Mouse (Mus musculus) spleen, adult 2 months (tissue): ENCODE data around the gene Thsd7b. TPM values are rescaled to one million over a fixed set of nuclear protein-coding genes. Genes with fewer than 3 reads are reported as not detected.

Experiments used
- DNase-seq, 2 experiments: peaks; one replicate each; pipeline versions ENCODE4 v3.0.0 to v3.0.0-alpha.2; 2012 to 2021; ENCODE audit warnings: low spot score in 2 of 2, low read depth in 1 of 2
- H3K27ac ChIP-seq: fragments of 200-500 bp; 2 replicates; pipeline ENCODE4 v1.5.1; 2012; ENCODE audit warnings: low read length, inconsistent platforms; ENCODE audit not compliant: insufficient read depth
- H3K27me3 ChIP-seq: fragments of 200-500 bp; 2 replicates; pipeline ENCODE4 v1.6.1; 2012; ENCODE audit warnings: mild to moderate bottlenecking, moderate library complexity, low read length, inconsistent platforms; ENCODE audit not compliant: control insufficient read depth, insufficient read depth
- H3K36me3 ChIP-seq: fragments of 200-500 bp; 2 replicates; pipeline ENCODE4 v1.6.1; 2012; ENCODE audit warnings: mild to moderate bottlenecking, low read length, inconsistent platforms; ENCODE audit not compliant: control insufficient read depth, insufficient read depth
- H3K4me1 ChIP-seq: fragments of 200-500 bp; 2 replicates; pipeline ENCODE4 v1.6.1; 2011; ENCODE audit warnings: inconsistent platforms; ENCODE audit not compliant: control insufficient read depth, insufficient read depth, insufficient read length
- H3K4me3 ChIP-seq: fragments of 200-500 bp; 2 replicates; pipeline ENCODE4 v1.5.1; 2011; ENCODE audit warnings: mild to moderate bottlenecking, inconsistent platforms; ENCODE audit not compliant: insufficient read depth, insufficient read length; ENCODE audit errors: extremely low read depth
- CTCF ChIP-seq: fragments of 200-500 bp; IDR thresholded peaks from 2 replicates; pipeline ENCODE4 v1.5.1; 2011; ENCODE audit warnings: mild to moderate bottlenecking, inconsistent platforms; ENCODE audit not compliant: insufficient read depth, insufficient read length, insufficient replicate concordance; ENCODE audit errors: extremely low read depth
- POLR2A ChIP-seq: fragments of 200-500 bp; IDR thresholded peaks from 2 replicates; pipeline ENCODE4 v1.6.1; 2011; ENCODE audit warnings: low read depth, low read length, inconsistent platforms
- WGBS: fragments of 180-500 bp; shearing (Covaris S2); methylation state at CpG from one replicate; pipeline ENCODE4 v1.1.7; 2018; 5-methylcytosine and 5-hydroxymethylcytosine counted together
- polyA plus RNA-seq: library from polyadenylated mRNA; depleted of rRNA; stranded (reverse); fragments of >200 nt; gene quantifications from 2 replicates; pipeline ENCODE4 v1.2.3, GENCODE M21; 2012; rRNA removed

The Thsd7b gene
- polyA plus RNA-seq, result 0.02 and 0.11 TPM in 2 replicates

DNA sequence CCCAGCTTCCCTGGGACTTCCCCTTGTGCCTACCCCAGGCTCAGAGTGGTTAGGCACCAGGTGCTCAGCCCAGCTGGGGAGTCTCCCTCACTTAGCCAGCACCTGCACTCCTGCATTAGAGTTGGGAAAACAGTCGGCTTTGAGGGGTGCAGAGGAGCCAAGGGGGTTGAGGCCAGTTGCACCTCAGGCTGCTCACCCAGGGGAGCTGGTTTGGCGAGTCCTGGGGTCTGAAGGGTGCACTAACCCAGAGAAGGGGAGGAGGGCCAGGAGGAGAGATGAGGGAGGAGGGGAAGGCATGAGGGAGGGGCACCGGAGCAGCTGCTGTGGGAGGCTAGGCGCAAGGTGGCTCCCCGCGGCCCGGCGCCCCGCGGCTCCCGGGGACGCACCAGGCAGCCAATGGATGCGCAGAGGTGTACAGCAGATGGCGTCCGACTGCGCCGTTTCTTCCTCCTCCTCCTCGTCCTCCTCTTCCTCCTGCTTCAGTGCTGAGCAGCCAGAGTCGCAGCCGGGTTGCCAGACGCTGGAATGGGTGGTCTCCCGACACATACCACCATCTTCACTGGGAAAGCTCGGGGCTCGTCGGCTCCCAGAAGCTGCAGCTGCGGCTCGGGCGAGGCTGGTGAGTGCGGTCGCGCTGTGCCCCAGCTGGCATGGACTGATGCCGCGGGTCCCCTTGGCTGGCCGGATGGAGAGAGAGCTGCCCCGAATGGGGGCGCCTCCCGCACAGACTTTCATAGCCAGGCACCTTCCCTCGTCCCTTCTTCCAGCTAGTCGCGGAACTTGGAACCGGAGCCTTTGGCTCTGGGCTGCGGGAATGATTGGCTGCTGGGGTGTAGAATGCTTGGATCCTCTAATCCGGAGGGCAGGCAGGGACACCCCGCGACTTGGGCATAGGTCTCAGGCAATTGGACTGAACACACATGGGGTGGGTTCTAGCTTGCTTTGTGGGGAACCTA, at the start of gene Thsd7b:
Gene Thsd7b (plus strand): TSS at position 321 of the 956 bp plus-strand sequence.
- no peak for TF ChIP-seq CTCF
- no peak for TF ChIP-seq POLR2A
- no peak within 1 kb of the TSS for H3K27ac ChIP-seq
- 3% methylated on average over 45 of the region's 45 CpGs for WGBS
- no peaks in the 10 kb centered on the region for H3K36me3 ChIP-seq
- H3K4me3 ChIP-seq, result no peak within 1 kb of the TSS
- no peaks in the 10 kb centered on the region for H3K4me1 ChIP-seq
- H3K27me3 ChIP-seq, result 0 out of 2 replicates have a peak, but pooled peaks cover 1% of the 10 kb centered on the region
- no peak for DNase-seq

DNA sequence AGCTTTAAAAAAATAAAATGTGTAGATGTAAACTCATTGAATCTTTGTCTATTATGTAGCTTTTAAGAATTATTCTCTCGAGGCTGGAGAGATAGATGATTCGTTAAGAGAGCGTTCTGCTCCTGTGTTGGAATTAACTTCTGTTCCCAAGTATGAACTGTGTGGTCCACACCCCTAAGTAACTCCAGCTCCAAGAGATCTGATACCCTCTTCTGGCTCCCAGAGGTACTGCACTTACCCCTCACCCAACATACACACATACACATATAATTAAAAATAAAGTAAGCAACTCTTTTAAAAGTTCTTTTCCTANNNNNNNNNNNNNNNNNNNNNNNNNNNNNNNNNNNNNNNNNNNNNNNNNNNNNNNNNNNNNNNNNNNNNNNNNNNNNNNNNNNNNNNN, 28.8 kb upstream of the Thsd7b start:
- Histone ChIP-seq H3K27me3 (no peaks in the 10 kb centered on the region), H3K27ac (no peak overlapping the region), H3K4me1 (no peaks in the 10 kb centered on the region), H3K36me3 (no peaks in the 10 kb centered on the region), H3K4me3 (no peak overlapping the region)
- no peak for DNase-seq
- TF ChIP-seq POLR2A (no peak), CTCF (no peak)
- 60% methylated on average over 3 of the region's 3 CpGs for WGBS

DNA sequence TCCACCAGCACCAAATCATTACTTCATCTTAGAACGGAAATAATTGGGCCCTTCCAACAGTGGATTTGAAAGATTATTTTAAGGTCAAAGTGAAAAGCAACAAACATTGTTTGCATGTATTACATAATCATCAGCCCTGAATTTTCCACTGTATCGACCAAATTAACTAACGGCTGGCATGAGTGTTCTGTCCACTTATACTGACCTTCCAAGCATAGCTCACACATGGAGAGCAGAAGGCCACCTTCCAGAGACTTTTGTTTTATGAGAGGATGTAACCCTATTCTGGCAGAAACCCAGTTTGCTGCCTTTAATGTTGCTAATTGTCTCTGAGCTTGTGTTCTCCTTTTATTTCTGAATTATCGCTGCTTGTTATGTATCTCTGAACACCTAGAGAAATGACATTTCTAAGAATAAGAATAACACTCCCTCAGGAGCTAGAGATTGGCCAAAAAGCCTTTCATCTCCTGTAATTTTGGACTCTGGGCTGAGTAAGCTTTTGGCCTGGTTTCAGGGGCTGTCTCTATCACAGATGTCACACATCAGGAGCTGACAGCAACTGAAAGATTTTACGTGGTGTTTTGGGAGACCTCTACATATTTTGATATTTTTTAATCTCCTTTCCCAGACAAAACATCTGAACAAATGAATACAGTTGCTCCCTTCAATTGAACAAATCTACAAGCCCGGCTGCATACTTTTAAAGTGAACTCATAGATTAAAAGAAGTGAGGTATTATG, 22.2 kb upstream of the Thsd7b start:
- DNase-seq, result no peak
- Histone ChIP-seq H3K27me3 (no peaks in the 10 kb centered on the region), H3K4me3 (no peak overlapping the region), H3K4me1 (no peaks in the 10 kb centered on the region; the same call in 1 of the 2 replicates), H3K27ac (no peak overlapping the region), H3K36me3 (no peaks in the 10 kb centered on the region)
- no peak for TF ChIP-seq CTCF
- no peak for TF ChIP-seq POLR2A
- 82% methylated on average over 6 of the region's 6 CpGs for WGBS

DNA sequence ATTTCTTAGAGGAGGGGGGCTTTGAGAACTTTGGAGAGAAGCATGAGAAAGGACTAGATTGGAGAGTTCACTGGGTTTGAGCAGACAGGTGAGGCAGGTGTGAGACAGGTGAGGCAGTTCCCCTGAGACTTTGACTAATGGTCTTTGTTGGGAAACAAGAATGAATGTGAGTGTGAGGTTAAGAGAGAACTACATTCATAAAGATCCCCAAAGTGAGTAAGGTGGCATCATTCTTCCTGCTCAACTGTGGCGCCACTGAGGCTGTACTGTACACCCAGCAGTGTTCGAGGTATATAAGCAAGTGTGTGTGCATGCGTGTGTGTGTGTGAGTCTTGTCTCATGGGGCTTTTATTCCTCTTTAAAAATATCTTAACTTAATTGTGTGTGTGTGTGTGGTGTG, 6.4 kb upstream of the Thsd7b start:
- Histone ChIP-seq H3K36me3 (no peaks in the 10 kb centered on the region), H3K4me3 (no peak overlapping the region), H3K27ac (no peak overlapping the region), H3K4me1 (no peaks in the 10 kb centered on the region), H3K27me3 (no peaks in the 10 kb centered on the region)
- DNase-seq, result no peak
- 83% methylated on average over 3 of the region's 3 CpGs for WGBS
- TF ChIP-seq CTCF (no peak), POLR2A (no peak)

DNA sequence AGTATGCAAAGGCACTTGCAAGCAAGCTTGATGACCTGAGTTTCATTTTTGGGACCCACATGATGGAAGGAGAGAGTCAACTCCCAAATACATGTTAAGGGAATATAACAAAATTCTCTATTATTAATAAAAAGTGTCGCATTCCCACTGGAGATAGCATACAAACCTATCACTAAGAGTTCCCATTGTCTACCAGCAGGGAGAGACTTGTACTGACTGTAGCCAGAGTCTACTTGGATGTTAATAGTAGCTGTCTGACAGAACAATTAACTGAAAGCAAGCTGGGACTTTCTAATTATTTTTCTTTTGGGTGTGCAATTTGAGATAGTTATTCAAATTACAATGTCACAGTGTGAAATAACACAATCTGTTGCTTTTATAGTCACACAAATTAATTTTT, 31.1 kb downstream of the Thsd7b start:
- TF ChIP-seq POLR2A, result no peak
- TF ChIP-seq CTCF, result no peak
- no peak overlapping the region for H3K4me3 ChIP-seq
- H3K4me1 ChIP-seq, result no peaks in the 10 kb centered on the region
- WGBS, result 80% methylated on average over 1 of the region's 1 CpGs
- no peaks in the 10 kb centered on the region for H3K27me3 ChIP-seq
- DNase-seq, result no peak
- no peak overlapping the region for H3K27ac ChIP-seq
- H3K36me3 ChIP-seq, result no peaks in the 10 kb centered on the region

DNA sequence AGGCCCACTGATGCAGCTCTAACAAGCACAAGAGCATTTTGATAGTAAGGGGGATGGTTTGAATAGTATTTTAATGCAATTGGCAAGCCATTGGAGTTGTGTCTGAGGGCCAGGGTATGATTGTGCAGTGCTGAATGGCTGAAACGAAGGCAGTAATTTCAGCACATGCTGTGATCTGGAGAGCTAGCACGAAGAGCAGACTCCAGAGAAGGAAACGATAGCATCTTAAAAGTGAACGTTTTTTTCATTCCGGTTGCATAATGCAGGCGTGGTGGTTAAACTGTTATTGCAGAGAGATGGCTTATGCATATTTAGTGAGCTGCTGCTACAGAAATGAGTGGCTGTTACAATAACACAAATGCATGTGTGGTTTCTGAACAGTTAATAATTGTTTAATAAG, 51.3 kb downstream of the Thsd7b start:
- no peak overlapping the region for H3K27ac ChIP-seq

More for the DNA sequence above, 51.3 kb downstream of the Thsd7b start:
- H3K4me1 ChIP-seq, result no peaks in the 10 kb centered on the region
- no peaks in the 10 kb centered on the region for H3K27me3 ChIP-seq
- no peak for DNase-seq
- no peaks in the 10 kb centered on the region for H3K36me3 ChIP-seq
- TF ChIP-seq CTCF, result no peak
- TF ChIP-seq POLR2A, result no peak
- 74% methylated on average over 6 of the region's 6 CpGs for WGBS
- H3K4me3 ChIP-seq, result no peak overlapping the region
